Mouse (Mus musculus): Measurements from ENCODE around the gene Ormdl2.

Gene Ormdl2

GRCm38 (mm10) chr10:128803771-128804270 lies 17.6 kb downstream of the Ormdl2 start, which contains the start of gene Dnajc14:
Dnajc14 (plus strand) TSS chr10:128804062.
- peak; percentile 57 for DNase-seq (ENCODE audit: low spot score)

- DNase-seq (ENCODE audit: low spot score) = no peak
These were observed 18.1 kb downstream of the Ormdl2 start for GRCm38 (mm10) chr10:128803361-128803760.

- no peak for DNase-seq (ENCODE audit: low spot score)
These were observed 18.5 kb downstream of the Ormdl2 start for GRCm38 (mm10) chr10:128802956-128803355.

- no peak for DNase-seq (ENCODE audit: low spot score)
These were observed 19.4 kb downstream of the Ormdl2 start for GRCm38 (mm10) chr10:128801981-128802495.

- DNase-seq (ENCODE audit: low spot score) = no peak
These were observed 22.8 kb downstream of the Ormdl2 start for GRCm38 (mm10) chr10:128798676-128799075.

- peak; percentile 40 for DNase-seq (ENCODE audit: low spot score)
These were observed 25.9 kb downstream of the Ormdl2 start for GRCm38 (mm10) chr10:128795581-128795980.

GRCm38 (mm10) chr10:128794391-128794790 lies 27.1 kb downstream of the Ormdl2 start:
- no peak for DNase-seq (ENCODE audit: low spot score)

- no peak for DNase-seq (ENCODE audit: low spot score)
These were observed 28.2 kb downstream of the Ormdl2 start for GRCm38 (mm10) chr10:128793258-128793657.

- DNase-seq (ENCODE audit: low spot score) = no peak
These were observed 29.4 kb downstream of the Ormdl2 start for GRCm38 (mm10) chr10:128792041-128792440.

GRCm38 (mm10) chr10:128790398-128791124 lies 30.9 kb downstream of the Ormdl2 start, which contains the start of gene Mmp19:
Mmp19 (plus strand) TSS chr10:128790910.
- DNase-seq (ENCODE audit: low spot score) = no peak

GRCm38 (mm10) chr10:128780200-128780599 lies 41.2 kb downstream of the Ormdl2 start:
- no peak for DNase-seq (ENCODE audit: low spot score)

- no peak for DNase-seq (ENCODE audit: low spot score)
These were observed 42.2 kb downstream of the Ormdl2 start for GRCm38 (mm10) chr10:128779011-128779795.

GRCm38 (mm10) chr10:128778441-128778840 lies 43.0 kb downstream of the Ormdl2 start:
- no peak for DNase-seq (ENCODE audit: low spot score)

GRCm38 (mm10) chr10:128773685-128774084 lies 47.8 kb downstream of the Ormdl2 start:
- no peak for DNase-seq (ENCODE audit: low spot score)

GRCm38 (mm10) chr10:128772895-128773294 lies 48.5 kb downstream of the Ormdl2 start:
- no peak for DNase-seq (ENCODE audit: low spot score)

Data from layer of hippocampus, adult 9-10 months (tissue).